Mouse (Mus musculus) stomach, embryonic 14.5 days (tissue): ENCODE data around the gene Frmd8. TPM values are rescaled to one million over a fixed set of nuclear protein-coding genes. Genes with fewer than 3 reads are reported as not detected.

Source experiments
- ATAC-seq: fragments of 200-750 bp; cut with Nextera tagmentation; 2 replicates; pipeline ENCODE4 v1.8.0; 2017; ENCODE audit warnings: low read depth, moderate TSS enrichment; ENCODE audit not compliant: insufficient number of reproducible peaks, insufficient read depth, low FRiP score
- H3K27ac ChIP-seq: fragments of 300-500 bp; sonication (generic); 2 replicates; pipeline ENCODE4 v1.5.1; 2014; ENCODE audit warnings: mild to moderate bottlenecking, low read length, moderate library complexity, mixed read lengths
- H3K27me3 ChIP-seq: fragments of 300-500 bp; sonication (generic); 2 replicates; pipeline ENCODE4 v1.6.1; 2014; ENCODE audit warnings: low read length, control low read depth, mixed read lengths; ENCODE audit not compliant: control insufficient read depth, insufficient read depth
- H3K36me3 ChIP-seq: fragments of 300-500 bp; sonication (generic); 2 replicates; pipeline ENCODE4 v1.6.1; 2014; ENCODE audit warnings: mild to moderate bottlenecking, control low read depth, low read length, moderate library complexity, mixed read lengths; ENCODE audit not compliant: control insufficient read depth, insufficient read depth
- H3K4me1 ChIP-seq: fragments of 300-500 bp; sonication (generic); 2 replicates; pipeline ENCODE4 v1.6.1; 2014; ENCODE audit warnings: low read length, control low read depth, mixed read lengths; ENCODE audit not compliant: control insufficient read depth, insufficient read depth
- H3K4me2 ChIP-seq: fragments of 300-500 bp; sonication (generic); replicated peaks from 2 replicates; pipeline ENCODE4 v1.6.1; 2014; ENCODE audit warnings: low read depth, low read length, control low read depth
- H3K4me3 ChIP-seq: fragments of 300-500 bp; sonication (generic); 2 replicates; pipeline ENCODE4 v1.5.1; 2014; ENCODE audit warnings: low read depth, low read length, control low read depth
- H3K9ac ChIP-seq: fragments of 300-500 bp; sonication (generic); replicated peaks from 2 replicates; pipeline ENCODE4 v1.6.1; 2014; ENCODE audit warnings: low read depth, mild to moderate bottlenecking, control low read depth, low read length, moderate library complexity, mixed read lengths
- H3K9me3 ChIP-seq: fragments of 300-500 bp; sonication (generic); 2 replicates; pipeline ENCODE4 v1.6.1; 2016; ENCODE audit warnings: low read depth, low read length, control low read depth; ENCODE audit not compliant: control insufficient read depth
- WGBS: fragments of 180-500 bp; shearing (Covaris S2); extraction: QIAGEN DNeasy Blood & Tissue Kit; methylation state at CpG from one replicate; pipeline ENCODE4 v1.1.7; 2014; 5-methylcytosine and 5-hydroxymethylcytosine counted together
- polyA plus RNA-seq: library from polyadenylated mRNA; unstranded; fragments of >200 nt; fragmentation: Nextera tagmentation; extraction: Ambion mirVana; gene quantifications from 2 replicates; pipeline ENCODE4 v1.2.1, GENCODE M21; 2014

The Frmd8 gene
- polyA plus RNA-seq, 1 experiment from 2014 or later: 18.3 TPM

- peak overlapping the region; percentile 78 for H3K27ac ChIP-seq
- peak; percentile 97 for ATAC-seq
- peaks cover 5% of the 10 kb centered on the region for H3K36me3 ChIP-seq
- WGBS: under 1% methylated on average over 59 of the region's 59 CpGs
- peaks cover 22% of the 10 kb centered on the region for H3K4me1 ChIP-seq
- peak overlapping the region; percentile 97 for H3K4me3 ChIP-seq
- peak overlapping the region; percentile 98 for H3K9ac ChIP-seq
- no peaks in the 10 kb centered on the region for H3K9me3 ChIP-seq
- no peaks in the 10 kb centered on the region for H3K27me3 ChIP-seq
- H3K4me2 ChIP-seq: peak overlapping the region; percentile 80
Observed at GRCm38 (mm10) chr19:5912103-5913006, 37.3 kb upstream of the Frmd8 start.

GRCm38 (mm10) chr19:5911430-5912102, 36.5 kb upstream of the Frmd8 start:
- Histone ChIP-seq H3K4me3 (peak overlapping the region; percentile 97), H3K27me3 (no peaks in the 10 kb centered on the region), H3K9ac (peak overlapping the region; percentile 98), H3K9me3 (no peaks in the 10 kb centered on the region), H3K27ac (peak overlapping the region; percentile 78), H3K4me2 (peak overlapping the region; percentile 80), H3K36me3 (peaks cover 6% of the 10 kb centered on the region), H3K4me1 (peaks cover 22% of the 10 kb centered on the region)
- 3% methylated on average over 14 of the region's 14 CpGs for WGBS
- ATAC-seq: no peak

- Histone ChIP-seq H3K4me2 (peak overlapping the region; percentile 80), H3K27me3 (no peaks in the 10 kb centered on the region), H3K9ac (no peak overlapping the region), H3K27ac (no peak overlapping the region), H3K4me1 (peaks cover 22% of the 10 kb centered on the region), H3K4me3 (no peak overlapping the region), H3K36me3 (peaks cover 20% of the 10 kb centered on the region), H3K9me3 (no peaks in the 10 kb centered on the region)
- no peak for ATAC-seq
- WGBS: 49% methylated on average over 6 of the region's 6 CpGs
Observed at GRCm38 (mm10) chr19:5910221-5910620, 35.1 kb upstream of the Frmd8 start.

GRCm38 (mm10) chr19:5907275-5907674, 32.2 kb upstream of the Frmd8 start:
- Histone ChIP-seq H3K27ac (no peak overlapping the region), H3K4me1 (peaks cover 16% of the 10 kb centered on the region), H3K36me3 (peaks cover 49% of the 10 kb centered on the region), H3K9me3 (no peaks in the 10 kb centered on the region), H3K9ac (no peak overlapping the region), H3K27me3 (no peaks in the 10 kb centered on the region), H3K4me3 (no peak overlapping the region), H3K4me2 (no peak overlapping the region)
- no peak for ATAC-seq
- WGBS: 81% methylated on average over 3 of the region's 3 CpGs

- H3K27ac ChIP-seq: 0 out of 2 replicates have a peak within 1 kb of the TSS, but pooled peaks have one; percentile 48
- peak within 1 kb of the TSS; percentile 68 for H3K9ac ChIP-seq
- H3K4me1 ChIP-seq: peaks cover 4% of the 10 kb centered on the region; the same call in 1 of the 2 replicates
- peaks cover 22% of the 10 kb centered on the region for H3K36me3 ChIP-seq
- 3% methylated on average over 36 of the region's 36 CpGs for WGBS
- no peaks in the 10 kb centered on the region for H3K27me3 ChIP-seq
- no peaks in the 10 kb centered on the region for H3K9me3 ChIP-seq
- ATAC-seq: peak; percentile 95
- peak within 1 kb of the TSS; percentile 91 for H3K4me2 ChIP-seq
- peak within 1 kb of the TSS; percentile 58 for H3K4me3 ChIP-seq
Observed at GRCm38 (mm10) chr19:5894002-5894678, 19.1 kb upstream of the Frmd8 start, which contains the start of gene Tigd3. Tigd3 (minus strand) TSS chr19:5894149.

GRCm38 (mm10) chr19:5893282-5894001, 18.4 kb upstream of the Frmd8 start:
- Histone ChIP-seq H3K4me2 (peak overlapping the region; percentile 91), H3K9me3 (no peaks in the 10 kb centered on the region), H3K36me3 (peaks cover 19% of the 10 kb centered on the region), H3K4me3 (peak overlapping the region; percentile 58), H3K27me3 (no peaks in the 10 kb centered on the region), H3K9ac (peak overlapping the region; percentile 68), H3K4me1 (peaks cover 4% of the 10 kb centered on the region; the same call in 1 of the 2 replicates), H3K27ac (0 out of 2 replicates have a peak overlapping the region, but pooled peaks have one; percentile 48)
- ATAC-seq: no peak; the same call in none of the 2 replicates
- WGBS: 8% methylated on average over 31 of the region's 31 CpGs

- Histone ChIP-seq H3K27me3 (no peaks in the 10 kb centered on the region), H3K36me3 (peaks cover 15% of the 10 kb centered on the region), H3K4me2 (peak overlapping the region; percentile 91), H3K9me3 (no peaks in the 10 kb centered on the region), H3K9ac (no peak overlapping the region), H3K27ac (no peak overlapping the region), H3K4me1 (peaks cover 4% of the 10 kb centered on the region; the same call in 1 of the 2 replicates), H3K4me3 (peak overlapping the region; percentile 58; the same call in 1 of the 2 replicates)
- 92% methylated on average over 13 of the region's 13 CpGs for WGBS
- ATAC-seq: no peak
Observed at GRCm38 (mm10) chr19:5892735-5893134, 17.7 kb upstream of the Frmd8 start.
